Mouse (Mus musculus) urinary bladder, postnatal 10 days (tissue): Measurements from ENCODE around the gene Fam241a.
A peak's percentile ranks its signal among the peaks of the same experiment; 100 is the strongest.

ENCODE experiments used
- DNase-seq: peaks from one replicate; pipeline ENCODE4 v3.0.0; 2022; ENCODE audit warnings: low spot score

The Fam241a gene

DNA sequence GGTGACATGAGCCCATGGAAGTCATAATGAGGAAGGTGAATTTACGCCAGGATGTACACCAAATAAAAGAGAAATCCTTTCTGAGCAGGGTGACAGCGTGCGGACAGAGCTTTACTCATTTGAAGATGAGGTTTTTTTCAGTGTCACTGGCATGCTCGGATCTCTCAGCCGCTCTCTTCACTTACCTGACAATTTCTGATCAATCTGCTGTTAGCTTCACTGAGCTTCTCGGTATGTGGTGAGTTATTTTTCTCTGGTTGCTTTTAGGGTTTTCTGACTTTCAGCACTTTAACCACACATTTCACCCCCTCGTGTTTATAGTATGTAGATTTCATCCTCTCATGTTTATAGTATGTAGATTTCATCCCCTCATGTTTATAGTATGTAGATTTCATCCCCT is 21.1 kb downstream of the Fam241a start:
- DNase-seq = no peak

DNA sequence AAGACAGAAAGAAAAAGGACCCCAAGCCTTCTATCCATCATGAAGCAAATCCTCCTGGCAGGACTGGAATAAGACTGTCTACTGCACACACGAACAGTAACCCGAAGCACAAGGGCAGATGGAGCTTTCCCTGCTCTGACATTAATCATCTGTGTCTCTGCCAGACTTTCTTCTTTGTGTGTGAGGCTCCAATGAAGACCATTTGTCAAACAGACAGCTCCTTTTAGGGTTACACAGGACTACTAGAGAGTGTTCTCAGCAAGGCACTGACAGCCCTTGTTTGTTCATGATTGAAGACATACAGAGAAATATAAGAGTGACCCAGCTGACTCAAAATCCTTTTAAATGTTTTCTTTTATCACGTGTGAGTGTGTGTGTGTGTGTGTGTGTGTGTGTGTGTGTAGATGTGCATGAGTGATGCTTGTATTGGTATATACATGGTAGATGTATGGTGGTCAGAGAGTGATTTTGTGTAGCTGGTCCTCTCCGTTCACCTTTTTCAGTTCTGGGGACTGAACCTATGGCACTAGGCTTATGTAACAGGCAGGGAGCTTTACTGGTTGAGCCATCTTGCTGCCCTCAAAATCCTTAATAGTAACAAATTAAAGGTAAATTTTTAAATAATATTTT is 21.8 kb downstream of the Fam241a start:
- no peak for DNase-seq

DNA sequence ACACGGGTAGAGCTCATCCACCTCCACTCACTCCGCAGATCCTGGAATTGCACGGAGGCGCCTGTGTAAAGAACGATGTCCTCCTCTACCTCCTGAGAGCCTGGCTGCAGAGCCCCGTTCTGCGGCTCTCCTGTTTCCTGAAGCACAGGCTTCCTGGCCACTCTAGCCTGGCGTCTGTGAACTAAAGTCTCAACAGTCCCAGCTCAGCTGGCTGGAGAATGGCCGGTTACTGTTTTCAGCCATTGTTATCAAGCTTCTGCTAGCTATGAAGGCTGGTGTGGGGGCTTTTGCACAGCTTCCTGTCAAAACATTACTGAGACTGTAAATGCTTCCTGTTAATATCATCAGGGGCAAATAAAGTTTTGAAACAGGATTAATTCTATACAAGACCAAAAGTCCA is 24.5 kb downstream of the Fam241a start:
- no peak for DNase-seq

DNA sequence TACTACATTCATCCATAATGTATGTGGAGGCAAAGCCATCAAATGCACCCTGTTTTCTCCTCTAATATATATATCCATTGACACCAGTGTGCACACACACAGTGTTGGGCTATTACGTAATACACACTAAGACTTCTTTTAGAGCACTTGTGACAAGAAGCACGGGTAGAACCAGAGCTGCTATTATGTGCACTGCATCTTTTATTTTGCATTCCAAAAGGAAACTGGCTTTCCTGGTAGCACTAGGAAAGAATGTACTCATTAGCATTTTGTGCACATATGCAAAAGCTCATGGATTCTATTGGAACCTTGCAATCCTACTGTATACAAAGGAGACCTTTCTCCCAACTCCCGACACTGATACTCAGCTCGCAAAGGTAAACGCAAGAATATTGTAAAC is 27.2 kb downstream of the Fam241a start:
- DNase-seq = no peak

DNA sequence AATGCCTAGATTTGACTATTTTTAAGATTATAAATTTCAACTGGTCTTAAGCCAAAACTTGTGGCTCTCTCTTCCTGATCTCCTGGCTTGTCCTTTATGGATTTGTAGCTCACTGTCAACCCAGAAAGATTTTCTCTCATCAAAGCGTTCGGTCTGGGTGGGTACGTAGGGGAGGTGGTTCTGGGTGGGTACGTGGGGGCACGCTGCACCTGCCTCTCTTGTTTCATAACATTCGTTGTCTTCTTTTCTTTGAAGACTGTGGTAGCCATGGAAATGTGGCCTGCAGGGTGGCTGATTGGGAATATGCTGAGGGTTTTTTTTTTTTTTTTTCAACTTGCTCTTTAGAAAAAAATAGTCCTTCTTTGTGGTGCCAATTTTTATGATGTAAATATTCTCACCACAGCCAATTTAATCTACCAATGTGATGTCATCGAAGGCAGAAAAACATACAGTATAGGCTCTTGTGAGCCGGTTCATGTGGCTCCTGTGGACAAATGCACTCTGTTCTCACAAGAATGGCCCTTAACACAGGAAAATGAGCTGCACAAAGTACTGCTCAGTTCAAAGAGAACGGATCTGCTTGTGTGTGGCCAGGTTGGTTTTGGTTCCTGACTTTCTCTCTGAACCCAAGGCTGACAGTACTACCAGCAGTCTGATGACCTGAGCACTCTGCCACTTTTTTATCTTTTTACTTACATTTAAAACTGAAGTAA is 27.9 kb downstream of the Fam241a start:
- no peak for DNase-seq

DNA sequence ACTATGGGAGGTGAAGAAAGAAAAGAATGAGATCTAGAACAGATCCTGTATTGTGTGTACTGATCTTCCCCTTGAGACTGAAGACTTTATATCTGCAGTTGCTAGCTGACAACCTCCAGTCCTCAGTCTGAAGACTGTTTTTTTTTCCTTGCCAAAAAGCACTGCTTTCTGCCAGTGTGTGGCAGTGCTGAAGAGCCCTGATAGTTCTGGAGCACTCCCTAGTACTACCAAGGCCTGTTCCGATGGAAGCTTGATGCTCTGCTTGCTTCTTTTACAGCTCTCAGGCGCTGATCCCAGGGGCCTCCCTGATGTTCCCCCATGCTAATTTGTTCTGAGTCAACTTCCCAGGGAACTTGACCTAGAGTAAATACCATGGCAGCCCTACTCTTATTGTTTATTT is 31.9 kb downstream of the Fam241a start:
- no peak for DNase-seq

DNA sequence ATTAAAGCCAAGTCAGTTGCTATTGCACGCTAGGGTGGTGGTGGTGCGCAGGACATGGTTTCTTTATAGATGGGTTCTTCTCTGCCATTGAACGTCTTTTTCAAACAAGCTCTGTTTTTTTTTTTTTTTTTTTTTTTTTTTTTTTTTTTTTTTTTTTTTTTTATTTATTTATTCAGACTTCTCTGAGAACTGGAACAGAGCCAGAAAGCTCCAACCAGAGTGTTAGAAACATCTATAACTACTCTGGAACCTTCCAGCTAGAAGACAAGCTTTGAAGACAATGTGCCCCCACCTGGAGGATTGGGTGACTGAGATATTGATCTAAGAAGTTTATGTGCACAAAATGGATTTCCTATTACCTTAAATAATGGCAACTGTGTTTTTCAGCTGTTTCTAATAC is 32.6 kb downstream of the Fam241a start:
- DNase-seq = no peak

DNA sequence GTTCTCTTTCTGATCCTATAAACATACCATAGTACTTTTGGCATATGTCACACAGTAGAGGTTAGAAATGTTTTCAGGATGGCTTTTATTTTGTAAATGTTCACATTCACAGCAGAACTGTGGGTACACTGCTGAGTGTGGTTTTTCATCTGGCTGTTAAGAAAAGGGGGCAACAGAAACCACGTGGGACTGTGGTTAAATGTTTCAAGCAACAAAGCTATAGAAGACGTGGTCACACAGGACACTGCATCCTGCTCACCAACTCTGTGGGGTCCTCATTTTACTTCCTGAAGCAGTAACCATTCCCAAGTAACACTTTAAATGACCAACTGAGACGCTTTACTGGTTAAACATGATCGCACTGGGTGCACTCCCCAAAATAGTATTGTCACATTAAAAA is 33.6 kb downstream of the Fam241a start:
- DNase-seq = no peak

DNA sequence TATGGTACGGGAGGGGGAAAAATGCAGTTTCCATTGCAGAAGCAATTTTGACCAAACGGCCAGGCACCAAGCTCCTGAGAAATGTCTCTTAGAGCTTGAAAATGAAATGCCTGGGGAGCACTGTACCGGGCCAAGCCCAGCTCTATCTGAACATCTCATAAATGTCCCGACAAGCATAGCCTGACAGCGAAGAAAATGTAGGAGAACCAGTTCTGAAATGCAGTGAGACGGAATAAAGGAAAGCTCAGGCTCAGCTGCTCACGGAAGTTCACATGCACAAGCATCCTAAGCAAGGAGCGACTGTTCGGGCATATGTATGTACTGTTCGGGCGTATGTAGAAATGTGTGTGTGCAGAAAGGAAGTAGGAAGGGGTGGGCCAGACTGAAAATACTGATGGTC is 34.8 kb downstream of the Fam241a start:
- DNase-seq = no peak

DNA sequence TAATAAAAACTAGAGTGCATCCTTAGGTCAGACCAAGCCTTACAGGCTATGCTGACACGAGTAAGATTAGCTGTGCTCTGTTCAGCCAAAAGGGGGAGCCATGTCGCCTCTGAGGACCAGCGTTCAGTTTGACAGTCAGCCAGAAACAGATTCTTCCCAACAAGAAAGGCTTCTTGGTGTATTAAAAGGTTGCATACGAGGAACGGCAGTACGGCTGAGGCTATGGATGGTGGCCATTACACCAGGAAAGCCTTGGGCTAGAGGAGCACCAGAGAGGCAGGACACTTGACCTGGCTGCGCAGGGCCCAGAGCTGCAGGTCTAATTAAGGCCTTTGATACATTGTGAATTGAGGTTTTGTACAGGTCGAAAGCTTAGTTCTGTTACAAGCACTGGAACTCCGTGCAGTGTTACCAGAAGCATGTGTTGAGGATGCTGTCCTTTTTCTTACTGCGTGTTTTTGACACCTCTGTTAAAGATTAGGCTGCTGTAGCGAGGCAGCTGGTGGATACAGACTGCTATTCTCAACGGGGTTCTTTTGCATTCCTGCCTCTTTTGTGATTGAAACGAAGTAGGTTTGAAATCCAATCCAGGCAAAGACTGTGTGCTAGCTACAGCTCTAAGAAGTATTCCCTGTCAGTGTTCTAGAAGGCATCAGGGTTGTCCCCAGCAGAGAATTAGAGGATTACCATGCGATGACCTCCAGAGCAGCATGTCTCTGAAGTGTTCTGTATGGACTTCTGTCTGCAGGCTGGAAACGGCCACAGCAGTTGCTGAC is 42.5 kb downstream of the Fam241a start:
- peak; percentile 25 for DNase-seq

DNA sequence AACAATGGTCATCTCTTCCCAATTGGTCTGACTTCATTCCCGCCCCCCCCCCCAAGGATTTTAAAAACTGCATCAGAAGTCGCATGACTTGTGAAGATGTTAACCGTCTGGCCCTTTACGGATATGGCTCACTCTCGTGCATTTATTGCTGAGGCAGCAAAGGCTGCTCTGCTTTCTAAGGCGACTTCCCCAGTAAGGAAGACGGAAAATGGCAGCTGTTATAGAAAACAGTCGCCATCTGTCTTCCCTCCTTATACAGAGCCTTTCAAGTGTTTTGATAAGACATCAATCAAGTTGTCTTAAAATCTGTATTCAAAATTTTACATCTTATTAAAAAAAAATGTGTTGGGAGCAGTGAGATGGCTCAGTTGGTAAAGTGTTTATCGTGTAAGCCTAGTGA is 43.4 kb downstream of the Fam241a start:
- DNase-seq = no peak

DNA sequence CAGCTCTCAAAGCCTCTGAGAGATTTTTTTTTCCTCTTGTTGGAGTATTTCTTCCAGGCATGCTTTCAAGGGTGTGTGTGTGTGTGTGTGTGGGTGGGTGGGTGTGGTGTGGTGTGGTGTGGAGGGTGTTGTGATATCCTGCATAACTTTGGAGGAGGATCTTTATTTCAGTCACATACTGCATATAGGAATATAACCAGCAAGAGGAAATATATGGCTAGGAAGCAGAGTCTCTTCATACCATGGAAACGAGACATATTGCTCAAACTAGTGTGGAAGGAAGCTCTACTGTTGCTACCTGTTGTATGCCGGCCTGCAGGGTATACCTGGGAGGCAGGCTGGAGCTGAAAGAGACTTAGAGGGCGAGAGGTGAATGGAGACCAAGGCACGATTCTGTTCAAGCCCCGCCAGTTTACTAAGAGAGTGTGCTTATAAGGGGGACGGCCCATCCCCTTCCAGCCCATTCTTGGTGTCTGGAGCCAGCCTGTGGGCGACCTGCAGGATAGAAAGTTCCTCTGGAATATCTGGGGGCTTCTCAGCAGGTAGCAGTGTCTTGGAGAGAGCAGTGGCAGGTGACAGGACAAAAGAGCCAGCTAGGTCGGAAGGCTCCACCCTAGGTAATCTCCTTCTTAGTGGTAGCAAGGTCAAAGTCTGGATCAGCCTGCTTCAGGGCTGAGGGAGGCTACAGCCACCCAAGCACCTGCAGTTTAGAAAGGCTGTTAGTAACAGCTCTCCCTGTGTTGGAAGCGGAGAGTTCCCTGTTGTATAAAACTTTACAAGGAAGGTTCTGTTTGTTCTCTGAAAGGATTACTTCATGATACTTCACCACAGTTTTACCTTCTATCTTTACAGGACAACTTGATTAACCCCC is 45.1 kb downstream of the Fam241a start:
- DNase-seq = no peak

DNA sequence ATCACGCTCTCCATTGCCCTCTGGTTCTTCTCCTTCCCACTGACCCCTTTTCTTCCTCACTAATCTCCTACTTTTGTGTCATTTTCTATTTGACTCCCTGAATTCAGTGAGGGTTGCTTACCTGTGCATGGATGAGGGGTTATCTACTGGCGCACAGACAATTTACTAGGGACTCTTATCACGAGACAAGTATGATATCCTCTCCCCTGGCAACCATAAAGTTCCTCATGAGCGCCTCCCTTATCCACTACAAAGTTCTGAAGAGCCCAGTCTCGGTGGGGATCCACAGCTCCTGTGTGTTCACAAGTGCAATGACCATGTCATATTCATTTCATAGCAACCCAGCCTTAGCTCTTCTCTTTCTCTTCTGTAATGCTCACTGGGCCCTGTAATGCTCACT is 46.2 kb downstream of the Fam241a start:
- DNase-seq = no peak

DNA sequence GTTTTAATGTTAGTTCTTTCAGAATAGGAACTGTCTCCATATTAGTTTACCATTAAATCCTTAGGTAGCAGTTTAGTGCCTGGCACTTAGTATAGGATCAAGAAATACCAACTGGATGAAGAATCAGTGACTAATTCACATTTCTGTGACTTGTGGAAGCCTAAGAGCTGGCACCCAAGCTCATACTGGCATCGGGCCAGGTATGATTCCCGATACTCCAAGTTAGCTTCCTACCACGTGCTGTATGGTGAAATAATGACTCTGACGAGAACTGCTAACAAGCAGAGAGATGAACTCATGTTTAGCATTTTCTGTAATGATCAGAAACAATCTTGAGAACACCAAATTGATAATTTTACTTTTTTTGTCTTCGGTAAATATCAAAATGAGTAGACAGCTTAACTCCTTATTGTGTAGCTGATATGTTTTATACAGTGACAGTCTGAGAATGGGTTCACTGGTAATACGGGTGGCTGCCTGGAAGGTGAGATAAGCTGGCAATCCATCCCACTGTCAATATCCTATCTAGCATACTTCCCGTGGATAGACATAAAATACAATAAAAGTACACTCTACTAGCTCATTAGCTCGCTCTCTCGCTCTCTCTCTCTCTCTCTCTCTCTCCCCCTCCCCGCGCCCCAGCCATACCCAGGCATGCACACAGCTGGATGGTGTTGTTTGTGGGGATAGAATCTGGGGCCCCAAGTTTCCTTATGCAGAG is 47.9 kb downstream of the Fam241a start:
- DNase-seq = no peak

DNA sequence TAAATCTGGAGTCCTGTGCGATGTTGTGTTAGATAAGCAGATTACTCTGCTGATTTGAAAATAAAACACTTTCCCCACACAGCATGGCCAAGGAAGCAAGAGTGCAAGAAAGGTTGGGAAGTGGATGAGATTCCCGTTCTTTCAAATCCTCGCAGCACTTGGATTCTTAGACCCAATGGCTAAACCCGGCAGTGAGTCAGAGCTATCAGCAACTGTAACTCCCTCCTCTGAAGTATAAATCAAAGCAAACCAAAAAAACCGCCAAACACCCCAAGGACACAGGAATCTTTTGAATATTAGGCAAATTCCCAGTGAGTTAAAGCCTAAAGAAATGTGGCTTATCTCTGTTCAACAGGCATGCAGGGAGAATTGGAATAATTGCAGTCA is 52.2 kb downstream of the Fam241a start:
- DNase-seq = no peak

DNA sequence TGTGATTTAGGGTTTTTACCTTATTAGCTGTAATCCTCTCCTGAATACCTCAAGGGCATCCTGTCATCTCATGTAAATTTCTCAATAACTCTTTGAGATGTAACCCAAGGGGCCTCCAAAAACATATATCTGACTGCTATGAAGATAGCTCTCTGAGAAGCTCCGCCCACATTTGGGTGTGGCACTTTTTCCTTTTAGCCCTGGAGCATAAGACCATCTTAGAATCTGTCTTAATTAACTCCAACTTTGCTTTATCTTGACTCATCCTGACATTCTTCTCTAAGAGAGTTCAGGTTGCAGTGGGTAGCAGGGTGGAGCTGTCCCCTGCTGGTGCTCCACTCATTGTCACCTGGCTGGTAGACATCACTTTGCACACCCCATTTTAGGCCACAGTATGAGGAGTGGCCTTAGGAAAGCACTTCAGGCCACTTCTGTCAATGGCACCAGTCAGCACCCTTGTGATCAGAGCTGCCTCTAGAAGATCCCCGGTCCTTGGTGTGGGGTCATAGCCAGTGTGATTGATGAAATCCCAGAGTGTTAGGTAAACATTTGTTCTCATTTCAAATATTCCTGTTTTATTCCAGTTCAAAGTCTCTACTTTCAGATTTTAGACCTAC is 52.7 kb downstream of the Fam241a start:
- no peak for DNase-seq

DNA sequence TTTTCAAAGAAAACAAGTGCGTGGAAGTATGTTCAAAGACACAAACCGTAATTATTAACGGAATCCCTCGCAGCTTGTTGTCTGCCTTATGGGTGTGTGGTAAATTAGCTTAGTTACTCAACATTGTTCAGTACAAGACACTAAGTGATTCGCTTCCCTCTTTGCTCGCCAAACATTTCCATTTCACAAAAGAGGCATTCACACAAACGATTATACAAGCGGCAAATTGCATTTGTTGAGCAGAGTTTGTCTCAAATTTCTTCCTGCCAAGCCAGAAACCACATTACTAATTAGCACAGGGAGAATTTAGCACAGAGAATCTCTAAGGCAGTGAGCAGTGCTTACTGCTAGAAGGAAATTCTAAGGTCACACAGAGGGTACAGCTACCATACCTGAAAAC is 54.2 kb downstream of the Fam241a start:
- no peak for DNase-seq

DNA sequence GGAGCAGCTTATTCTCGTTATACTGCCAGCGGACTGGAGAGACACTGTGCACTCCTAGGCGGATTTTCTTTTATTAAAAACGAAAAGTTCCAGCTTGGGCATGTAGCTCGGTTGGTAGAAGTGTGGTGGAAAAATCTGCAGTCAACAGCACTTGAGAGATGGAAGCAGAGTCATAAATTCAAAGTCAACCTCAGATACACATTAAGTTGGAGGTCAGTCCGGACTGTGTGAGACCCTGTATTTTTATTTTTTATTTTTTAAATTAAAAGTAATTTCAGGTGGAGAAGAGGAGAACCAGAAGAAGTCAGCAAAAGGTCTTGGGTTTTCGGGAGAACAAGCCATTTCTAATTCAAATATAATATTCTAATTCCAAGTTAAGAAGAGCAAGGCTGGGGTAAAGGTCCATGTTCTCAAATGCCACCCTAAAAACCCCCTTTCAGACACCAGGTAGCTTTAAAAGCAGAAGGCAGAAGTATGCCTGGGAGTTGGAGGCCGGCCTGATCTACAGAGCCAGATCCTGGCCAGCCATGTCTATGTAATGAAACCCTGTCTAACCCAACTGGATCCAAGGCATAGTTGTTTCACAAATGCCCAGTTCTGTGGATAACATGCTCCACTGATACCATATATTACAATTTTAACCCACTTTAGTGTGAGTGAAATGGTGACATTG is 58.0 kb downstream of the Fam241a start:
- DNase-seq = no peak

DNA sequence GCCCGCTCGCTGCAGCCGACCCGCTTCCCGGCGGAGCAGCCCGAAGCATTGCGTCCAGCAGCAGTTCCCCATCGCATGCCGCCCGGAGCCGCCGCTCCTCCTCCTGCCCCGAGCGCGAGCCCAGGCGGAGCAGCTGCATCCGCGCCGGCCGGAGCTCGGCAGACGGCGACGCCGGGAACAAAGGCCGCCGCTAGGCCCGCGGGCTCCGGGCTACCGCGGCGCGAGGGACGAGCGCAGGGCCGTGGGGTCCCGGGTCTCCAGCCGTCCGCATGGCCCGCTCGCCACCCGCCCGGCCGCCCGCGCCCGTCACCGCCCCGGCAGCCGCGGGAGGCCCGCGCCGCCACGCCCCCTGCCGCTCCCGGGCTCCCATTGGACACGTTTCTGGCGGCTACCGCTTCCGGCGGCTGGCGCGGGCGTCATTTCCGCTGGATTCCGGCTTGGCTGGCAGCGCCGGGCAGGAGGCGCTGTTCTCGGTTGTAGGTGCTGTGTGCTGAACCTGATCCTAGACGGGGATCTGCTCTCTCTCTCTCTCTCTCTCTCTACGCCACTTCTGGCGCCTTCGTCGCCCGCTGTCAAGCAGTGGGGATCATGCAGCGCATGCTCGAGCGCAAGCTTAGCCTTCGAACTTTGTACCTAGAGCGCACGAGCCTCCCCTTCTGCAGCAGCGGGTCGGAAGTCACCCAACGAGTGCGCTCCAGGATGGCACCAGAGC is 58.8 kb downstream of the Fam241a start, which contains the start of gene Ap1ar:
Ap1ar (minus strand) TSS at position 370 of the 712 bp plus-strand sequence.
- peak; percentile 81 for DNase-seq

DNA sequence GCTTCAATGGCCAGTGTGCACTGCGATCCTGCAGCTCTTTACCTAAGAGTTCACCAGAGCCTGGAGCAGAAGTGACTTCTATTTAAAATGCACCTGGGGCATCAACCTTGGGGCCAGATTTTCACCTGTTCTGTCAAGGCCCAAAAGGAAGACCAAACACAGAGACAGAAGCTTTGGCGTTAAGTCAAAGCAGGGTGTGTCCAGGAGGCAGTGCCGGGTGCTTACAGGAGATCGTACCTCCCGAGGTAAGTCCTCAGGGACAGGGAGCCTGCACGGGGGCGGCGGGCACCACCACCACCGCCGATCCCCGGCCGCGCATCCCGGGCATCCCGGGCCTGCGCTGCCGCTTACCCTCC is 59.3 kb downstream of the Fam241a start:
- no peak for DNase-seq
